Mouse (Mus musculus) kidney, embryonic 14.5 days (tissue): ENCODE data around the gene Ccdc190. TPM values are rescaled to one million over a fixed set of nuclear protein-coding genes. Genes with fewer than 3 reads are reported as not detected.

Source experiments
- ATAC-seq: fragments of 200-750 bp; cut with Nextera tagmentation; 2 replicates; pipeline ENCODE4 v1.8.0; 2017; ENCODE audit warnings: moderate number of reproducible peaks, mild to moderate bottlenecking, moderate TSS enrichment, moderate library complexity; ENCODE audit not compliant: low FRiP score, low TSS enrichment
- H3K27ac ChIP-seq: fragments of 300-500 bp; sonication (generic); 2 replicates; pipeline ENCODE4 v1.5.1; 2014; ENCODE audit warnings: low read depth, mild to moderate bottlenecking, low read length, moderate library complexity, mixed read lengths
- H3K27me3 ChIP-seq: fragments of 300-500 bp; sonication (generic); 2 replicates; pipeline ENCODE4 v1.6.1; 2014; ENCODE audit warnings: mild to moderate bottlenecking, low read length; ENCODE audit not compliant: control insufficient read depth, insufficient read depth
- H3K36me3 ChIP-seq: fragments of 300-500 bp; sonication (generic); 2 replicates; pipeline ENCODE4 v1.6.1; 2014; ENCODE audit warnings: low read length, mixed read lengths; ENCODE audit not compliant: control insufficient read depth, insufficient read depth
- H3K4me1 ChIP-seq: fragments of 300-500 bp; sonication (generic); 2 replicates; pipeline ENCODE4 v1.6.1; 2014; ENCODE audit warnings: low read length, mixed read lengths; ENCODE audit not compliant: control insufficient read depth, insufficient read depth
- H3K4me2 ChIP-seq: fragments of 300-500 bp; sonication (generic); replicated peaks from 2 replicates; pipeline ENCODE4 v1.6.1; 2014; ENCODE audit warnings: low read depth, mild to moderate bottlenecking, low read length
- H3K4me3 ChIP-seq: fragments of 300-500 bp; sonication (generic); 2 replicates; pipeline ENCODE4 v1.5.1; 2014; ENCODE audit warnings: mild to moderate bottlenecking, low read length
- H3K9ac ChIP-seq: fragments of 300-500 bp; sonication (generic); 2 replicates; pipeline ENCODE4 v1.6.1; 2014; ENCODE audit warnings: low read depth, mild to moderate bottlenecking, low read length, moderate library complexity
- H3K9me3 ChIP-seq: fragments of 300-500 bp; sonication (generic); 2 replicates; pipeline ENCODE4 v1.6.1; 2016; ENCODE audit warnings: low read length; ENCODE audit not compliant: control insufficient read depth
- WGBS: fragments of 180-500 bp; shearing (Covaris S2); extraction: QIAGEN DNeasy Blood & Tissue Kit; methylation state at CpG from one replicate; pipeline ENCODE4 v1.1.7; 2014; 5-methylcytosine and 5-hydroxymethylcytosine counted together
- polyA plus RNA-seq: library from polyadenylated mRNA; unstranded; fragments of >200 nt; fragmentation: Nextera tagmentation; extraction: Ambion mirVana; gene quantifications from 2 replicates; pipeline ENCODE4 v1.2.1, GENCODE M21; 2014

Ccdc190 gene
- polyA plus RNA-seq = 0.21 TPM in 1 of 2 replicates, not detected in the other

- Histone ChIP-seq H3K4me1 (no peaks in the 10 kb centered on the region), H3K4me3 (peak within 1 kb of the TSS; percentile 4; the same call in 1 of the 2 replicates)
- 21% methylated on average over 12 of the region's 12 CpGs for WGBS
These were observed at the start of gene Ccdc190 for GRCm38 (mm10) chr1:169928454-169928971. Gene Ccdc190 (plus strand): TSS chr1:169928648.

GRCm38 (mm10) chr1:169879060-169879459, 49.4 kb upstream of the Ccdc190 start:
- 89% methylated on average over 4 of the region's 4 CpGs for WGBS

More at GRCm38 (mm10) chr1:169928454-169928971, at the start of gene Ccdc190:
- Histone ChIP-seq H3K36me3 (no peaks in the 10 kb centered on the region), H3K27ac (no peak within 1 kb of the TSS), H3K4me2 (peak within 1 kb of the TSS; percentile 27), H3K9me3 (no peaks in the 10 kb centered on the region), H3K27me3 (no peaks in the 10 kb centered on the region; the same call in 1 of the 2 replicates), H3K9ac (no peak within 1 kb of the TSS)
- ATAC-seq = no peak

GRCm38 (mm10) chr1:169880181-169880580, 48.3 kb upstream of the Ccdc190 start:
- H3K9me3 ChIP-seq = no peaks in the 10 kb centered on the region
- 83% methylated on average over 5 of the region's 5 CpGs for WGBS
- H3K27me3 ChIP-seq = no peaks in the 10 kb centered on the region
- no peaks in the 10 kb centered on the region for H3K4me1 ChIP-seq
- ATAC-seq = no peak
- no peaks in the 10 kb centered on the region for H3K36me3 ChIP-seq
- H3K4me3 ChIP-seq = no peak overlapping the region
- no peak overlapping the region for H3K27ac ChIP-seq
- no peak overlapping the region for H3K4me2 ChIP-seq
- H3K9ac ChIP-seq = no peak overlapping the region

More at GRCm38 (mm10) chr1:169879060-169879459, 49.4 kb upstream of the Ccdc190 start:
- Histone ChIP-seq H3K9ac (no peak overlapping the region), H3K4me1 (no peaks in the 10 kb centered on the region), H3K27me3 (no peaks in the 10 kb centered on the region), H3K4me3 (no peak overlapping the region), H3K9me3 (no peaks in the 10 kb centered on the region), H3K4me2 (no peak overlapping the region), H3K27ac (no peak overlapping the region), H3K36me3 (no peaks in the 10 kb centered on the region)
- ATAC-seq = no peak

- Histone ChIP-seq H3K4me1 (no peaks in the 10 kb centered on the region), H3K4me3 (no peak overlapping the region), H3K27me3 (no peaks in the 10 kb centered on the region), H3K4me2 (no peak overlapping the region), H3K9ac (no peak overlapping the region), H3K36me3 (no peaks in the 10 kb centered on the region), H3K27ac (no peak overlapping the region), H3K9me3 (no peaks in the 10 kb centered on the region)
- no peak for ATAC-seq
- WGBS = 84% methylated on average over 5 of the region's 5 CpGs
These were observed 45.3 kb upstream of the Ccdc190 start for GRCm38 (mm10) chr1:169883081-169883565.

- no peak for ATAC-seq
- Histone ChIP-seq H3K9ac (no peak overlapping the region), H3K4me2 (no peak overlapping the region), H3K36me3 (no peaks in the 10 kb centered on the region), H3K27ac (no peak overlapping the region), H3K4me3 (no peak overlapping the region), H3K27me3 (no peaks in the 10 kb centered on the region), H3K4me1 (no peaks in the 10 kb centered on the region), H3K9me3 (peaks cover 5% of the 10 kb centered on the region; the same call in 1 of the 2 replicates)
- 85% methylated on average over 2 of the region's 2 CpGs for WGBS
These were observed 39.2 kb upstream of the Ccdc190 start for GRCm38 (mm10) chr1:169889250-169889649.

GRCm38 (mm10) chr1:169893976-169894375, 34.5 kb upstream of the Ccdc190 start:
- Histone ChIP-seq H3K9me3 (peaks cover 5% of the 10 kb centered on the region; the same call in 1 of the 2 replicates), H3K4me1 (no peaks in the 10 kb centered on the region), H3K27me3 (no peaks in the 10 kb centered on the region), H3K4me3 (no peak overlapping the region), H3K36me3 (no peaks in the 10 kb centered on the region), H3K9ac (no peak overlapping the region), H3K4me2 (no peak overlapping the region), H3K27ac (no peak overlapping the region)
- no peak for ATAC-seq
- 91% methylated on average over 2 of the region's 2 CpGs for WGBS

GRCm38 (mm10) chr1:169895686-169896085, 32.8 kb upstream of the Ccdc190 start:
- Histone ChIP-seq H3K27ac (no peak overlapping the region), H3K9ac (no peak overlapping the region), H3K9me3 (peaks cover 2% of the 10 kb centered on the region; the same call in 1 of the 2 replicates), H3K4me1 (no peaks in the 10 kb centered on the region), H3K4me2 (no peak overlapping the region), H3K36me3 (no peaks in the 10 kb centered on the region), H3K4me3 (no peak overlapping the region), H3K27me3 (no peaks in the 10 kb centered on the region)
- no peak for ATAC-seq
- WGBS = 76% methylated on average over 1 of the region's 1 CpGs

- Histone ChIP-seq H3K4me1 (no peaks in the 10 kb centered on the region), H3K4me2 (no peak overlapping the region), H3K27ac (no peak overlapping the region), H3K9me3 (no peaks in the 10 kb centered on the region), H3K36me3 (no peaks in the 10 kb centered on the region), H3K27me3 (no peaks in the 10 kb centered on the region), H3K9ac (no peak overlapping the region), H3K4me3 (no peak overlapping the region)
- no peak for ATAC-seq
- 53% methylated on average over 1 of the region's 1 CpGs for WGBS
These were observed 30.5 kb upstream of the Ccdc190 start for GRCm38 (mm10) chr1:169897916-169898315.

GRCm38 (mm10) chr1:169898607-169899006, 29.8 kb upstream of the Ccdc190 start:
- Histone ChIP-seq H3K4me2 (no peak overlapping the region), H3K4me1 (no peaks in the 10 kb centered on the region), H3K27ac (no peak overlapping the region), H3K36me3 (no peaks in the 10 kb centered on the region), H3K9me3 (no peaks in the 10 kb centered on the region), H3K9ac (no peak overlapping the region), H3K27me3 (no peaks in the 10 kb centered on the region), H3K4me3 (no peak overlapping the region)
- no peak for ATAC-seq
- 80% methylated on average over 7 of the region's 7 CpGs for WGBS
